Mouse (Mus musculus) testis, adult 2 months (tissue): ENCODE measurements around the gene Sh3bp2. TPM values are rescaled to one million over a fixed set of nuclear protein-coding genes. Genes with fewer than 3 reads are reported as not detected.

Source experiments
- H3K27ac ChIP-seq: fragments of 200-500 bp; 2 replicates; pipeline ENCODE4 v1.5.1; 2012; ENCODE audit warnings: low read depth, low read length; ENCODE audit not compliant: control insufficient read depth, insufficient read depth
- H3K27me3 ChIP-seq: fragments of 200-500 bp; 2 replicates; pipeline ENCODE4 v1.6.1; 2012; ENCODE audit warnings: mild to moderate bottlenecking, low read length, moderate library complexity; ENCODE audit not compliant: control insufficient read depth, insufficient read depth
- H3K36me3 ChIP-seq: fragments of 200-500 bp; 2 replicates; pipeline ENCODE4 v1.6.1; 2012; ENCODE audit warnings: mild to moderate bottlenecking, low read length; ENCODE audit not compliant: control insufficient read depth, insufficient read depth
- H3K4me1 ChIP-seq: fragments of 200-500 bp; 2 replicates; pipeline ENCODE4 v1.6.1; 2012; ENCODE audit warnings: low read length; ENCODE audit not compliant: control insufficient read depth, insufficient read depth
- H3K4me3 ChIP-seq: fragments of 200-500 bp; 2 replicates; pipeline ENCODE4 v1.5.1; 2012; ENCODE audit warnings: low read depth, mild to moderate bottlenecking, low read length, moderate library complexity, mixed read lengths; ENCODE audit not compliant: control insufficient read depth
- CTCF ChIP-seq: fragments of 200-500 bp; IDR thresholded peaks from 2 replicates; pipeline ENCODE4 v1.5.1; 2012; ENCODE audit warnings: low read depth, mild to moderate bottlenecking, inconsistent platforms, low read length, moderate library complexity; ENCODE audit not compliant: control insufficient read depth, insufficient read depth, insufficient replicate concordance
- POLR2A ChIP-seq: fragments of 200-500 bp; IDR thresholded peaks from 2 replicates; pipeline ENCODE4 v1.6.1; 2012; ENCODE audit warnings: low read depth, mild to moderate bottlenecking, inconsistent platforms, low read length, moderate library complexity; ENCODE audit not compliant: control insufficient read depth
- polyA plus RNA-seq: library from polyadenylated mRNA; depleted of rRNA; stranded (reverse); fragments of >200 nt; gene quantifications from 2 replicates; pipeline ENCODE4 v1.2.3, GENCODE M21; 2012

Gene Sh3bp2
- polyA plus RNA-seq, 1 experiment, result 5.0 TPM

DNA sequence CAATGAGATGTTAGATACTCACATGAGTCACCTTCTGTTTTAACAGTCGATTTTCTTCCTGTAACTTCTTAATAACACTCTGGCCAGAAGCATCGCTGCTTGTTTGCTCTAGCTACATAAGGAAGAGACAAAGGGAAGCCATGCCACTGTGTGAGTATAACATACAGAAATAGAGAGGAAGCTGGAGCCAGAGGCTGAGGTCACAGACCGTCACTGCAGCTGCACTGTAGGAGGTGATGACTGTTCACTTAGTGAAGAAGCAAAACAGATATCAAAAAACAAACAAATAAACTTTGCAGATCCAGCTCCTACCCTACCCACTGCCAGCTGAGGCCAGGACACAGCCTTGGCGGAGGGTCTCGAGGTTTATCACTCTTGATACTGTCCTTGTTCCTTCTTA lies 24.8 kb upstream of the Sh3bp2 start:
- H3K4me3 ChIP-seq, result no peak overlapping the region
- no peaks in the 10 kb centered on the region for H3K4me1 ChIP-seq
- H3K36me3 ChIP-seq, result no peaks in the 10 kb centered on the region
- no peak for TF ChIP-seq POLR2A
- TF ChIP-seq CTCF, result no peak
- no peak overlapping the region for H3K27ac ChIP-seq
- H3K27me3 ChIP-seq, result no peaks in the 10 kb centered on the region

DNA sequence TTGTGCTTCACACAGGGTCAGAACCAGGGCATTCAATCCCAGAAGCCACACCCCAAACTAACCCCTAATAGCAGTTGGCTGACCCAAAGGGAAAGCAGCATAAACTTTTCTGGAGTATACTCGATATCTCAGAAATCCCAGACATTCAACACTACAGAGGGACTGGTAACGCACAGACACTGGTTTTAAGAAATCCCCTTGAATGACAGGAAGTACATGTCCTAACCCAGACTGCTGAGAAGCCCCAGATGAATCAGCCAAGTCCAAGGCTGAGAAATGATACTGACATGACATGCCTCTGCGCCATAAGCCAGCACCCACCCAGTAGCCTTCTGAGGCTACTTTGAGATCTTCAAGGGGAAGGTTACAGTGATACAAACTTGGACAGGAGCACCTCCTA lies 24.1 kb upstream of the Sh3bp2 start:
- H3K27ac ChIP-seq, result no peak overlapping the region
- no peak overlapping the region for H3K4me3 ChIP-seq
- no peaks in the 10 kb centered on the region for H3K36me3 ChIP-seq
- no peak for TF ChIP-seq POLR2A
- no peak for TF ChIP-seq CTCF
- H3K4me1 ChIP-seq, result no peaks in the 10 kb centered on the region
- H3K27me3 ChIP-seq, result no peaks in the 10 kb centered on the region

DNA sequence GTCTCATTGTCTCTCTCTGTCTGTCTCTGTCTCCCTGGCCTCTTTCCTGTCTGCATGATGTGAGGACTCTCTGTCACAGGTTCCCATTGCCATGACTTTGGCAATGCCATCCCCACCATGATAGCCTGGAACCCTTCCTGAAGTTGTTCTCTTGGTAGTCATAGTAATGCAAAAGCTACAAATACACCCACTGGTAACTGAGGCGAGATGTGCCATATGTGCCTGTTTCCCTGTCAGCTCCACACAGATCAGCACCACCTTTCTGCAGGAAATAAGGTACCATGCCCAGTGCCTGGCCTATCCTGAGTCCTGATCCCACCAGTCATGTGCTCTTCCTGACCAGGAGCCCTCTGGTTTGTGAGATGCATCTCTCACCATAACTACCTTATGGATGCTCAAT lies 23.2 kb upstream of the Sh3bp2 start:
- no peak overlapping the region for H3K4me3 ChIP-seq
- TF ChIP-seq CTCF, result no peak
- no peak for TF ChIP-seq POLR2A
- no peaks in the 10 kb centered on the region for H3K27me3 ChIP-seq
- no peaks in the 10 kb centered on the region for H3K4me1 ChIP-seq
- H3K36me3 ChIP-seq, result no peaks in the 10 kb centered on the region
- no peak overlapping the region for H3K27ac ChIP-seq

DNA sequence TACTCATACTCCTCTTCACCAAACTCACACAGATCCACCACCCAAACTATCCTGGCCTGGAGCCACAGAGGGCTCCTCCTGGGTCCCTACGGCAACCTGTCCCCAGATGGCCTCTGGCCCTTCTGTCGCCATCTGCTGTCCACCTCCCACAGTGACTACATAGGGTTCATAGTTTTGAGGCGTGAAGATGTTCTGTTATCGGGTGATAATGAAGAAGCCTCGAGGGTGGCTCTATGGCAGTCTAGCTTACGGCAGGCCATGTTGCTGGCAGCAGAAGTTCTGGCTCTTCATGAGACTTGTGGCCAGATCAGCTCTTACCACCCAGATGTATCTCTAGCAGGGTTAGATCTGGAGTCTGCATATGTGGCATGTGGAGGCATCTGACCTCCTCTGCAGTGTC lies 22.8 kb upstream of the Sh3bp2 start:
- Histone ChIP-seq H3K27me3 (no peaks in the 10 kb centered on the region), H3K27ac (no peak overlapping the region)
- TF ChIP-seq POLR2A (no peak), CTCF (no peak)

DNA sequence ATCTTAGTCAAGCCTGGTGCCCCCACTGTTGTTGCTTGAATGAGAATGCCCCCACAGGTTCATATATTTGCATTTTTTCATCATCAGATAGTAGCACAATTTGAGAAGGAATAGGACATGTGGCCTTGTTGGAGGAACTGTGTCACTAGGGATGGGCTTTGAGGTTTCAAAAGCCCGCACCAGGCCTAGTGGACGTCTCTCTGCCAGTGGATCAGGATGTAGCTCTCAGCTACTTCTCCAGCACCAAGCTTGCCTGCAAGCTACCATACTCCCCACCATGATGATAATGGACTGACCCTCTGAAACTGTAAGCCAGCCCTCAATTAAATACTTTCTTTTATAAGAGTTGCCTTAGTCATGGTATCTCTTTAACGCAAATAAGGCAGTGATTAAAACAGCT lies 13.2 kb upstream of the Sh3bp2 start:
- no peak overlapping the region for H3K4me3 ChIP-seq
- H3K27ac ChIP-seq, result no peak overlapping the region
- no peaks in the 10 kb centered on the region for H3K27me3 ChIP-seq
- no peaks in the 10 kb centered on the region for H3K36me3 ChIP-seq
- TF ChIP-seq POLR2A (no peak), CTCF (no peak)
- peaks cover 10% of the 10 kb centered on the region for H3K4me1 ChIP-seq

More for the DNA sequence above, 22.8 kb upstream of the Sh3bp2 start:
- Histone ChIP-seq H3K36me3 (no peaks in the 10 kb centered on the region), H3K4me1 (no peaks in the 10 kb centered on the region), H3K4me3 (no peak overlapping the region)

DNA sequence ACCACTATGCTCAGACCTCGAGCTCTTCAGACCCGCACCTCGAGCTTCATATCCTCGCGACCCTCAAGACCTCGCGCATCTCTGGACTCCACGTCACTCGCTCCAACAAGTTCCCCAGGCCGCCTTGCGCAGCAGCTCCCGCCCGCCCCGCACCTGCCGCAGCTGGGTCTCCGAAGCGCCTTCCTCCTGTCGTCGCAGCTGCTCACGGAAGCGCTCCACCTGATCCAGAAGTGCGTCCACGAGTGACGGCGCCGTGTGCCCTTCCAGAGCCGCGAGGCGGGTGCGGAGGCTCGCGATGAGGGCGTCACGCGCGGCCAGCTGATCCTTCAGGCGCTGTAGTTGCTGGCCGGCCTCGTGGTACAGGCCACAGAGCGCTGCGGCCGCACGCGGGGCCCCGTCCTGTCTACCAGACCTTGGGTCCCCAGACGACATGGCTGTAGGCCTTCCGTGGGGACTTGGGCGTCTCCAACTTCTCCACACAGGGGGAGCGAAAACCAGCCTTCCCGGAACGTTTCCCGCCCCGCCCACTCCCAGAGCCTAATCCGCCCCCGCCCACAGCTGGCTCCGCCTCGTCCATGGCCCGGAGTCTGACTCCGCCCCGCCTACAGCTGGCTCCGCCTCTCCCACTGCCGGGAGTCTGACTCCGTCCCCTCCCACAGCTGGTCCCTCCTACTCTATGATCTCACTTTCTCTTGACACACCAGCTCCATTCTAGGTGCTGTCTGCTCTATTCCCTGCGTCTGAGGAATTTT lies 12.0 kb upstream of the Sh3bp2 start, which contains the start of gene Tnip2:
Gene Tnip2 (minus strand): TSS at position 526 of the 752 bp plus-strand sequence.
- Histone ChIP-seq H3K27ac (peak within 1 kb of the TSS; percentile 54), H3K4me1 (peaks cover 14% of the 10 kb centered on the region), H3K36me3 (no peaks in the 10 kb centered on the region), H3K4me3 (peak within 1 kb of the TSS; percentile 85), H3K27me3 (no peaks in the 10 kb centered on the region)
- TF ChIP-seq POLR2A (peak; percentile 45; the same call in 1 of the 2 replicates), CTCF (no peak)

DNA sequence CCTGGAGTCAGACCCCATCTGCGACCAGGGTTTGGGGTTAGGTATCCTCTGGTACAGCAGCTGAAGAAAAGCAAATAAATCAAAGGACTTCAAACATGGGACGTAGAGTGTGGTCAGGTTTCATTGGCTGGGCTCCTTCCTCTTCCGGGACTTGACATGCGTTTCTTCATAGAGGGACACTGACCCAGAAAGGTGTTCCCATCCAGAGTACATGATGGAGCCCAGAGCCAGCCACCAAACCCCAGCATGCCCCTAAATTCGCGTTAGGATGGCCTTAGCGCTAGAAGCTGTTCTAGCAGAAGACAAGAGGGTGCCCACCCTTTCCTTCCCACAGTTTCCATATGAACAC lies 11.4 kb upstream of the Sh3bp2 start:
- Histone ChIP-seq H3K27ac (no peak overlapping the region), H3K27me3 (no peaks in the 10 kb centered on the region), H3K36me3 (no peaks in the 10 kb centered on the region), H3K4me3 (peak overlapping the region; percentile 85), H3K4me1 (peaks cover 14% of the 10 kb centered on the region)
- no peak for TF ChIP-seq CTCF
- no peak for TF ChIP-seq POLR2A
